Mouse (Mus musculus) E14TG2a.4 (cell line): ENCODE measurements at regions not wholly inside any gene's neighbourhood (a gene's known extent, or its start where the extent isn't known, plus 50 kb on each side); places are given as distances from the start of the nearest gene placed in this dataset.

Source experiments
- CTCF ChIP-seq: conservative IDR thresholded peaks from 2 replicates; pipeline ENCODE4 v1.5.1; 2014; ENCODE audit warnings: low read length
- POU5F1 ChIP-seq: IDR thresholded peaks from 2 replicates; pipeline ENCODE4 v1.6.1; 2014; ENCODE audit warnings: low read length, borderline replicate concordance

GRCm38 (mm10) chr11:71375132-71375531 lies 144.6 kb upstream of the Nlrp1b start:
- TF ChIP-seq CTCF: no peak
- TF ChIP-seq POU5F1: no peak
